Mouse (Mus musculus) embryonic facial prominence, embryonic 11.5 days (tissue): ENCODE measurements around the gene Gm6793. TPM values are rescaled to one million over a fixed set of nuclear protein-coding genes. Genes with fewer than 3 reads are reported as not detected.

ENCODE experiments used
- ATAC-seq: fragments of 200-750 bp; cut with Nextera tagmentation; replicated peaks from 2 replicates; pipeline ENCODE4 v1.8.0; 2017; ENCODE audit warnings: low read depth; ENCODE audit not compliant: insufficient number of reproducible peaks, low FRiP score, low TSS enrichment
- DNase-seq: peaks from one replicate; pipeline ENCODE4 v3.0.0-alpha.2; 2015; ENCODE audit warnings: low spot score
- H3K27ac ChIP-seq: fragments of 300-500 bp; sonication (generic); replicated peaks from 2 replicates; pipeline ENCODE4 v1.5.1; 2014; ENCODE audit warnings: mild to moderate bottlenecking, low read depth, low read length, control low read depth
- H3K27me3 ChIP-seq: fragments of 300-500 bp; sonication (generic); 2 replicates; pipeline ENCODE4 v1.6.1; 2014; ENCODE audit warnings: mild to moderate bottlenecking, low read length, moderate library complexity, mixed read lengths; ENCODE audit not compliant: control insufficient read depth, insufficient read depth
- H3K36me3 ChIP-seq: fragments of 300-500 bp; sonication (generic); replicated peaks from 2 replicates; pipeline ENCODE4 v1.6.1; 2014; ENCODE audit warnings: low read depth, mild to moderate bottlenecking, low read length, moderate library complexity, mixed read lengths; ENCODE audit not compliant: control insufficient read depth, insufficient read depth
- H3K4me1 ChIP-seq: fragments of 300-500 bp; sonication (generic); 2 replicates; pipeline ENCODE4 v1.6.1; 2014; ENCODE audit warnings: low read length, mixed read lengths; ENCODE audit not compliant: control insufficient read depth, insufficient read depth
- H3K4me2 ChIP-seq: fragments of 300-500 bp; sonication (generic); 2 replicates; pipeline ENCODE4 v1.6.1; 2014; ENCODE audit warnings: low read depth, mild to moderate bottlenecking, control low read depth, low read length, moderate library complexity
- H3K4me3 ChIP-seq: fragments of 300-500 bp; sonication (generic); 2 replicates; pipeline ENCODE4 v1.5.1; 2014; ENCODE audit warnings: low read depth, low read length, control low read depth
- H3K9ac ChIP-seq: fragments of 300-500 bp; sonication (generic); replicated peaks from 2 replicates; pipeline ENCODE4 v1.6.1; 2014; ENCODE audit warnings: mild to moderate bottlenecking, control low read depth, low read length
- H3K9me3 ChIP-seq: fragments of 300-500 bp; sonication (generic); replicated peaks from 2 replicates; pipeline ENCODE4 v1.6.1; 2016; ENCODE audit warnings: mild to moderate bottlenecking, low read length, inconsistent platforms, mixed read lengths; ENCODE audit not compliant: control insufficient read depth
- WGBS: fragments of 180-500 bp; shearing (Covaris S2); extraction: QIAGEN DNeasy Blood & Tissue Kit; methylation state at CpG from one replicate; pipeline ENCODE4 v1.1.7; 2014; 5-methylcytosine and 5-hydroxymethylcytosine counted together
- polyA plus RNA-seq: library from polyadenylated mRNA; unstranded; fragments of >200 nt; fragmentation: Nextera tagmentation; extraction: Ambion mirVana; gene quantifications from 2 replicates; pipeline ENCODE4 v1.2.1, GENCODE M21; 2014

The Gm6793 gene
- polyA plus RNA-seq, 1 experiment from 2014 or later = 0.31 TPM

GRCm38 (mm10) chr8:112037521-112037920 is 22.7 kb upstream of the Gm6793 start:
- no peak overlapping the region for H3K4me3 ChIP-seq
- WGBS = 79% methylated on average over 18 of the region's 18 CpGs
- no peak overlapping the region for H3K27ac ChIP-seq
- no peaks in the 10 kb centered on the region for H3K4me1 ChIP-seq
- H3K27me3 ChIP-seq = no peaks in the 10 kb centered on the region
- H3K36me3 ChIP-seq = no peaks in the 10 kb centered on the region
- DNase-seq (no peak), ATAC-seq (no peak)
- no peak overlapping the region for H3K9ac ChIP-seq
- H3K4me2 ChIP-seq = no peak overlapping the region
- H3K9me3 ChIP-seq = no peaks in the 10 kb centered on the region

DNA sequence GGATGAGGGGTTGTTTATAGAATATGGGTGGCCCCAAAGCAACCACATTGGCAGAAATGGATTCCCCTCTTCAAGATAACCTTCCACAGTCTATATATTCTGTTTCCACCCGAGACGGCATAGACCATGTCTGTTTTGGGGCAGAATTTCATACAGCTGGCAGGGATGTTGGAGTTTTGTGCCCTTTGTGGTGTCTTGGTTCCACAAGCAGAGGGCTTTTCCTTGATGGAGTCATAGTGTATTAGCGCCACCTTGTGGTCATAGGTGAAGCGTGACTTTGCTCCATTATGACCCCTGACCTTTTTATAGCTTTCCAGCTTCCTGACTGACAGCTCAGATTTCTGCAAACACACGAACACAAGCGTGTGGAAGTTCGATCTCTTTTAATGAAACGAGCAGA is 19.8 kb upstream of the Gm6793 start:
- WGBS = 8% methylated on average over 8 of the region's 8 CpGs
- Histone ChIP-seq H3K9me3 (no peaks in the 10 kb centered on the region), H3K9ac (no peak overlapping the region), H3K4me1 (no peaks in the 10 kb centered on the region), H3K36me3 (no peaks in the 10 kb centered on the region), H3K27ac (no peak overlapping the region), H3K4me3 (no peak overlapping the region), H3K27me3 (no peaks in the 10 kb centered on the region), H3K4me2 (no peak overlapping the region)
- peak; percentile 87 for DNase-seq
- ATAC-seq = no peak

GRCm38 (mm10) chr8:112033071-112033470 is 18.2 kb upstream of the Gm6793 start:
- H3K4me1 ChIP-seq = no peaks in the 10 kb centered on the region
- no peak overlapping the region for H3K4me2 ChIP-seq
- 49% methylated on average over 7 of the region's 7 CpGs for WGBS
- DNase-seq = no peak
- no peak for ATAC-seq
- no peak overlapping the region for H3K4me3 ChIP-seq
- H3K9me3 ChIP-seq = no peaks in the 10 kb centered on the region
- no peak overlapping the region for H3K9ac ChIP-seq
- H3K36me3 ChIP-seq = no peaks in the 10 kb centered on the region
- no peaks in the 10 kb centered on the region for H3K27me3 ChIP-seq
- no peak overlapping the region for H3K27ac ChIP-seq

DNA sequence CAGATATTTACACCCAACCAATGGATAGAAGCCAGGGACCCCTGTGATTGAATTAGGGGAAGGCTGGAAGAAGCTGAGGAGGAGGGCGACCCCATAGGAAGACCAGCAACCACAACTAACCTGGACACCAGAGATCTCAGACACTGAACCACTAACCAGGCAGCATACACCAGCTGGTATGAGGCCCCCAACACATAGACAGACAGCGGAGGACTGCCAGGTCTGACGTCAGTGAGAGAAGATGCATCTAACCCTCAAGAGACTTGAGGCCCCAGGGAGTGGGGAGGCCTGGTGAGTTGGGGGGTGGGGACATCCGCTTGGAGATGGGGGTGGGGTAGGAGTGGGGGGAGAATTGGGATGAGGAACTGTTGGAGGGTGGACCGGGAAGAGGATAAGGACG is 15.8 kb upstream of the Gm6793 start:
- no peaks in the 10 kb centered on the region for H3K9me3 ChIP-seq
- H3K4me3 ChIP-seq = no peak overlapping the region
- H3K27ac ChIP-seq = no peak overlapping the region
- no peak for DNase-seq
- WGBS = 50% methylated on average over 6 of the region's 6 CpGs
- no peaks in the 10 kb centered on the region for H3K4me1 ChIP-seq
- no peak for ATAC-seq
- no peak overlapping the region for H3K4me2 ChIP-seq
- H3K9ac ChIP-seq = no peak overlapping the region
- H3K36me3 ChIP-seq = no peaks in the 10 kb centered on the region
- H3K27me3 ChIP-seq = no peaks in the 10 kb centered on the region

DNA sequence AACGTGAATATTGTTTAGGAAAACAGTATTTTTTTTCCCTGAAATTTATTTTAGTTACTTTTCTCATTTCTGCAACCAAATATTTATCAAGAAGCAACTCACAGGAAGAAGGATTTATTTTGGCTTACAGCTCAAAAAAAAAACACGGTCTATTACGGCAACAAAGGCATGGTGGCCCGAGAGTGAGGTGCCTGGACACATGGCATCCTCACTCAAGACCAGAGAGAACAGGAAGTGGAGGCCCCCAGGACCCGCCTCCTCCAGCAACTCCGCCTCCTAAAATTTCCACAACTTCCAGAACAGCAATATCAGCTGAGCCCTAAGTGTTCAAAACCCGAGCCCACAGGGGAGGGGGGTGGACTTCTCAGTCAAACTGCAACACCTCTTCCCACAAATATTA is 14.6 kb upstream of the Gm6793 start:
- H3K4me2 ChIP-seq = no peak overlapping the region
- H3K27ac ChIP-seq = no peak overlapping the region
- no peak overlapping the region for H3K9ac ChIP-seq
- H3K36me3 ChIP-seq = no peaks in the 10 kb centered on the region
- DNase-seq (no peak), ATAC-seq (no peak)
- H3K9me3 ChIP-seq = no peaks in the 10 kb centered on the region
- no peaks in the 10 kb centered on the region for H3K27me3 ChIP-seq
- WGBS = 85% methylated on average over 7 of the region's 7 CpGs
- no peaks in the 10 kb centered on the region for H3K4me1 ChIP-seq
- no peak overlapping the region for H3K4me3 ChIP-seq

DNA sequence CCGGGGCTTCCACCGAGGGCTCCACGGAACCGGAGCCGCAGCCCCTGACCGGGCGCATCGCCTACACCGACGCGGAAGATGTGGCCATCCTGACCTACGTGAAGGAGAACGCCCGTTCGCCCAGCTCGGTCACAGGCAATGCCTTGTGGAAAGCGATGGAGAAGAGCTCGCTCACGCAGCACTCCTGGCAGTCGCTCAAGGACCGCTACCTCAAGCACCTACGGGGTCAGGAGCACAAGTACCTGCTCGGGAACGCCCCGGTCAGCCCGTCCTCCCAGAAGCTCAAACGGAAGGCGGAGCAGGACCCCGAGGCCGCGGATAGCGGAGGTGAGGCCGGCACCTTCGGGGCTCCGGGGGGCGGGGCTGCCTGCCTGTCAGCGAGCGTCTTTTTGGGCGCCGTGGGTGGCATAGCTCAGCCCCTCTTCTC is 3.0 kb downstream of the Gm6793 start:
- DNase-seq (peak; percentile 44), ATAC-seq (no peak; the same call in 1 of the 2 replicates)
- Histone ChIP-seq H3K4me1 (no peaks in the 10 kb centered on the region), H3K36me3 (no peaks in the 10 kb centered on the region; the same call in 1 of the 2 replicates), H3K4me3 (peak overlapping the region; percentile 94), H3K9me3 (no peaks in the 10 kb centered on the region), H3K27ac (peak overlapping the region; percentile 62), H3K9ac (peak overlapping the region; percentile 86), H3K4me2 (peak overlapping the region; percentile 89), H3K27me3 (no peaks in the 10 kb centered on the region)
- under 1% methylated on average over 40 of the region's 40 CpGs for WGBS

GRCm38 (mm10) chr8:112010997-112011815 is 3.6 kb downstream of the Gm6793 start, which contains the start of the genes Kars and Terf2ip:
Kars (minus strand) TSS chr8:112011323.
Terf2ip (plus strand) TSS chr8:112011398.
- DNase-seq (peak; percentile 97), ATAC-seq (peak; percentile 87)
- Histone ChIP-seq H3K9me3 (no peaks in the 10 kb centered on the region), H3K9ac (peak within 1 kb of the TSS; percentile 86), H3K27ac (peak within 1 kb of the TSS; percentile 62), H3K27me3 (no peaks in the 10 kb centered on the region), H3K4me2 (peak within 1 kb of the TSS; percentile 89), H3K4me1 (no peaks in the 10 kb centered on the region), H3K36me3 (no peaks in the 10 kb centered on the region; the same call in 1 of the 2 replicates), H3K4me3 (peak within 1 kb of the TSS; percentile 94)
- WGBS = under 1% methylated on average over 61 of the region's 61 CpGs

DNA sequence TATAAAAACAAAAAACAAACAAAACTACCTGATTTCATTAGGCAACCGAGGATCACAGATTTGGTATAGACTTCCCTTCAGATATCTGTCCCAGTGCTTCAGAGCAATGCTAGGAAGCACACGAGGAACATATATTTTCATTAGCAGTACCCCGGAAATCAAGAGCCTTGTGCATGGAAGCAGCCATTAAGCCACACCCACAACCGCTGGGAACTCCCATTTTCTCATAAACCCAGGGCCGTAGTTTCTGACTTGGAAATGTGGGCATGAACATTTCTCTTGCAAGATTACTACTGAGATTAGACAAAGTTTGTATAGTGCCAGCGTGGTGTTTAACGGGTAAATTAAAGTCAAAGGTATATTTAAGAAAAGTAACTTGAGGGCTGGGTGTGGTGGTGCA is 5.3 kb downstream of the Gm6793 start:
- H3K4me1 ChIP-seq = no peaks in the 10 kb centered on the region
- no peak overlapping the region for H3K9ac ChIP-seq
- no peak for DNase-seq
- WGBS = 92% methylated on average over 7 of the region's 7 CpGs
- no peaks in the 10 kb centered on the region for H3K9me3 ChIP-seq
- no peaks in the 10 kb centered on the region for H3K27me3 ChIP-seq
- H3K27ac ChIP-seq = no peak overlapping the region
- H3K4me3 ChIP-seq = no peak overlapping the region
- ATAC-seq = no peak
- no peak overlapping the region for H3K4me2 ChIP-seq
- peaks cover 3% of the 10 kb centered on the region for H3K36me3 ChIP-seq
